Mouse (Mus musculus) heart, embryonic 10.5 days (tissue): ENCODE measurements around the gene BC030867. TPM values are rescaled to one million over a fixed set of nuclear protein-coding genes. Genes with fewer than 3 reads are reported as not detected.

ENCODE experiments used
- DNase-seq: peaks from one replicate; pipeline ENCODE4 v3.0.0-alpha.2; 2017; ENCODE audit warnings: low spot score
- H3K27ac ChIP-seq: fragments of 300-500 bp; sonication (generic); 2 replicates; pipeline ENCODE4 v1.5.1; 2016; ENCODE audit warnings: mild to moderate bottlenecking
- H3K27me3 ChIP-seq: fragments of 300-500 bp; sonication (generic); 2 replicates; pipeline ENCODE4 v1.6.1; 2016; ENCODE audit warnings: mild to moderate bottlenecking; ENCODE audit not compliant: poor library complexity, insufficient read depth, severe bottlenecking
- H3K36me3 ChIP-seq: fragments of 300-500 bp; sonication (generic); 2 replicates; pipeline ENCODE4 v1.6.1; 2016; ENCODE audit warnings: mild to moderate bottlenecking, moderate library complexity
- H3K4me1 ChIP-seq: fragments of 300-500 bp; sonication (generic); 2 replicates; pipeline ENCODE4 v1.6.1; 2016; ENCODE audit warnings: mild to moderate bottlenecking
- H3K4me3 ChIP-seq: fragments of 300-500 bp; sonication (generic); 2 replicates; pipeline ENCODE4 v1.5.1; 2016; ENCODE audit warnings: mild to moderate bottlenecking, moderate library complexity
- H3K9me3 ChIP-seq: fragments of 300-500 bp; sonication (generic); 2 replicates; pipeline ENCODE4 v1.6.1; 2016; ENCODE audit warnings: mild to moderate bottlenecking, moderate library complexity
- WGBS: fragments of 180-500 bp; shearing (Covaris S2); methylation state at CpG from one replicate; pipeline ENCODE4 v1.1.7; 2016; 5-methylcytosine and 5-hydroxymethylcytosine counted together
- microRNA-seq: library from miRNA; unstranded; fragments of <30 nt; microRNA quantifications from one replicate; pipeline ENCODE4, GENCODE M21; 2017
- polyA plus RNA-seq: library from polyadenylated mRNA; unstranded; fragments of >200 nt; fragmentation: Nextera tagmentation; extraction: Ambion mirVana; gene quantifications from 2 replicates; pipeline ENCODE4 v1.2.1, GENCODE M21; 2016

BC030867 gene
- polyA plus RNA-seq, 1 experiment from 2014 or later: 19.4 TPM

- Histone ChIP-seq H3K4me3 (no peak overlapping the region), H3K27me3 (no peaks in the 10 kb centered on the region), H3K27ac (no peak overlapping the region), H3K9me3 (no peaks in the 10 kb centered on the region), H3K36me3 (peaks cover 69% of the 10 kb centered on the region), H3K4me1 (peaks cover 34% of the 10 kb centered on the region)
- peak; percentile 70 for DNase-seq
- 80% methylated on average over 9 of the region's 9 CpGs for WGBS
These were observed 59.4 kb downstream of the BC030867 start for GRCm38 (mm10) chr11:102308104-102308503.

DNA sequence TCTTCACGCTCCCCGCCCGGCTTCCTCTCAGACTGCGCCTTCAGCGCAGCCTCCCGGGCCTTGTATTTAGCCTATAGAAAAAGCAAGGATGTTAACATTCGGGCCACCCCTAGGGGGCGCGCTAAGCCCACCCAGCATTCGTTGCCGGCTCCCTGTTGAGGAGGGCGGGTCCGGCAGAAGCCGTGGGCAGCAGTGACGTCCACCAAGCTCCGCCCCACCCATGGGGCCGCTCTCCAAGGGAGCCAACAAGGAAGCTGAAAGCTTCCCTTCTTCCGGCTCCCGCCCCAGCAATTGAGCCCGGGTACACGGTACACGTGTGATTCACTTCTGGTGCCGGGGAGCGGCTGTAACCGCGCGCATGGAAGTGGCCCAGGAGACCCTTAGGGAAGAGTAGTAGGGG is 60.3 kb downstream of the BC030867 start:
- peak; percentile 99 for DNase-seq
- under 1% methylated on average over 27 of the region's 27 CpGs for WGBS
- H3K9me3 ChIP-seq: no peaks in the 10 kb centered on the region
- H3K27ac ChIP-seq: peak overlapping the region; percentile 81
- H3K4me3 ChIP-seq: peak overlapping the region; percentile 63
- no peaks in the 10 kb centered on the region for H3K27me3 ChIP-seq
- H3K36me3 ChIP-seq: peaks cover 78% of the 10 kb centered on the region
- H3K4me1 ChIP-seq: peaks cover 37% of the 10 kb centered on the region

DNA sequence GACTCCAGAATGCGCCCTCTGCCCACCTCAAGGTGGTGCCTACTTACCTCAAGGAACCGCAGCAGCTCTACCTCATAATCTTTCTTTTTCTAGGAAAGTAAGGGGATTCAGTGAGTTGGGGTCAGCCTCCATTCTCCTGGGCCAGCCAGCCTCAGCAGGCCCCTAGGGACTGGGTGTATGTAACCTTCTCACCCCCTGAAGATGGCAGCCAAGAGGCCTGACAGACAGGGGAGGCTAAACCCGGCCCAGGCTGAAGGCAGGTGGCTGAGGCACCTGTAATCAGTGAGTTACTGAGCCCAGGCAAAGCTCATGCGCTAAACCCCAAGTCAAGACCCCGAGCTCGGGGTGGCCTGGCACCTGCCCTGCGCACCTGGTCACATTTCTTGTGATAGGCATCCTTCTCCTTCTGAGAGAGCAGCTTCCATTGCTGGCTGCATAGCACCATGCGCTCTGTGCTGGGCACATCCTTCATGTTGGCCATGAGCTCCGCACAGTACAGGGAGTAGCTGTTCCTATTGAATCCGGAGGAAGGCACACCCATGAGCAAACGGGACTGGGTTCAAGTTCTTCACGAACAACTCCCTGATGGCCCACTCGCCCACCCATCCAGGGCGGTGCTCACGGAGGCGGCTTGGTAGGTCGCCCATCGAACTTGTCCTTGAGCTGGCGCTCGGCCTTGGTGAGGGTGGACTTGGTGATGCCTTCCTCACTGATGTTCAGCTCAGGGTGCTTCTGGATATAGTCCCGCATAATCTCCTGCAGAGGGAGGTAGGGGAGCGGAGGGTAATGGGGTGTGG is 61.3 kb downstream of the BC030867 start:
- DNase-seq: peak; percentile 75
- Histone ChIP-seq H3K9me3 (no peaks in the 10 kb centered on the region), H3K36me3 (peaks cover 88% of the 10 kb centered on the region), H3K27me3 (no peaks in the 10 kb centered on the region), H3K4me1 (peaks cover 37% of the 10 kb centered on the region), H3K27ac (peak overlapping the region; percentile 81), H3K4me3 (peak overlapping the region; percentile 63)
- WGBS: 86% methylated on average over 22 of the region's 22 CpGs

- H3K27me3 ChIP-seq: no peaks in the 10 kb centered on the region
- 42% methylated on average over 38 of the region's 38 CpGs for WGBS
- peak overlapping the region; percentile 33 for H3K4me3 ChIP-seq
- no peaks in the 10 kb centered on the region for H3K9me3 ChIP-seq
- peak; percentile 76 for DNase-seq
- H3K4me1 ChIP-seq: peaks cover 45% of the 10 kb centered on the region
- H3K27ac ChIP-seq: peak overlapping the region; percentile 60
- H3K36me3 ChIP-seq: peaks cover 82% of the 10 kb centered on the region
These were observed 62.4 kb downstream of the BC030867 start for GRCm38 (mm10) chr11:102310768-102311695.

GRCm38 (mm10) chr11:102311966-102312365 is 63.3 kb downstream of the BC030867 start:
- Histone ChIP-seq H3K36me3 (peaks cover 73% of the 10 kb centered on the region), H3K9me3 (no peaks in the 10 kb centered on the region), H3K4me1 (peaks cover 50% of the 10 kb centered on the region), H3K4me3 (no peak overlapping the region), H3K27ac (no peak overlapping the region), H3K27me3 (no peaks in the 10 kb centered on the region; the same call in 1 of the 2 replicates)
- 82% methylated on average over 4 of the region's 4 CpGs for WGBS
- DNase-seq: peak; percentile 71

DNA sequence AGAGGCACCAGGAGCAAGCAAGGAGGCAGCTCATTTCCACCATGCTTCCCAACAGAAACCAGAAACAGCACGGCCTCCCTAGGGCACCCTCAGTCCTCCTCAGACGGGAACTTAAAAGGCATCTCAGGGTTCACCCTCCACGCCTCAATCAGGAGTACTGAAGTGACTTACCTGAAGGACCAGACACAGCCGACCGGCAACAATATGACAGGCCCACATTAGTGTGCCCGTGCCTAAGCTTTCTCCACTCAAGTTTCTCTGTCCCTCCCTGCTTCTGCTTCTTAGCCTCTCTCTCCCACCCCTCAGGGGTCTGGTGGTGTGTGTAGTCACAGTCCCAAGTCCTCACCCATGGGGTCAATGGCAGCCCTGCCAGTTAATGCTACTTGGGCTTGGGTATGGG is 63.9 kb downstream of the BC030867 start:
- Histone ChIP-seq H3K36me3 (peaks cover 67% of the 10 kb centered on the region), H3K27ac (no peak overlapping the region), H3K4me3 (no peak overlapping the region), H3K4me1 (peaks cover 50% of the 10 kb centered on the region), H3K9me3 (no peaks in the 10 kb centered on the region), H3K27me3 (no peaks in the 10 kb centered on the region; the same call in 1 of the 2 replicates)
- WGBS: 86% methylated on average over 6 of the region's 6 CpGs
- no peak for DNase-seq

DNA sequence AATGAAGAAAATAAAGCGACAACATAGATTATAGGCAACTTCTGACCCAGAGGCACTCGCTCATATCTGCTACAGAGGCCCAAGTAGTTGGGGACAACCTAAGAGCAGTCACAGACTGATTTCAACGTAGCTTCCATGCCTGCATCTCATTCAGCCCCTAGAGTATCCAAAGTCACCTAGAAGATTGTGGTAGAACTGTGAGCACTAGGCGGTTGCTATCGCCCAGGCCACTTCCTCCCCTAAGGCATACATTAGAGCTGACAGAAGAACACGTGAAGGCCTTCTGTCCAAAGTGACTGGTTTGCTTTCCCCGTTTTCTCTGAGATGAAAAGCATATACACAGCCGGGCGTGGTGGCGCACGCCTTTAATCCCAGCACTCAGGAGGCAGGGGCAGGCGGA is 65.6 kb downstream of the BC030867 start:
- H3K4me1 ChIP-seq: peaks cover 43% of the 10 kb centered on the region
- H3K4me3 ChIP-seq: no peak overlapping the region
- 89% methylated on average over 12 of the region's 12 CpGs for WGBS
- no peaks in the 10 kb centered on the region; the same call in 1 of the 2 replicates for H3K27me3 ChIP-seq
- H3K36me3 ChIP-seq: peaks cover 56% of the 10 kb centered on the region
- H3K27ac ChIP-seq: no peak overlapping the region
- no peaks in the 10 kb centered on the region for H3K9me3 ChIP-seq
- no peak for DNase-seq

Small RNAs within 50 kb of the gene (microRNA-seq; reads per million reads assigned to microRNA genes)
- gene Mir8101: 0.76 reads per million

Other genes with a start within 250 kb of the BC030867 start
- gene Mpp3, start 220.4 kb upstream of the BC030867 start, polyA plus RNA-seq: 3.4 and 5.1 TPM in 2 replicates
- gene Cd300lg, start 207.4 kb upstream of the BC030867 start, polyA plus RNA-seq: 0.83 and 0.94 TPM in 2 replicates
- 19.0 and 20.1 TPM in 2 replicates for gene Mpp2, start 160.4 kb upstream of the BC030867 start, polyA plus RNA-seq
- not detected in 2 replicates for gene Ppy, start 147.6 kb upstream of the BC030867 start, polyA plus RNA-seq
- 3.0 TPM in 1 of 2 replicates, not detected in the other for gene Pyy, start 141.1 kb upstream of the BC030867 start, polyA plus RNA-seq
- gene Nags, start 103.4 kb upstream of the BC030867 start, polyA plus RNA-seq: 0.25 and 1.3 TPM in 2 replicates
- gene Tmem101, start 92.5 kb upstream of the BC030867 start, polyA plus RNA-seq: 40.8 and 44.6 TPM in 2 replicates
- gene Lsm12, start 63.6 kb upstream of the BC030867 start, polyA plus RNA-seq: 90.9 and 108 TPM in 2 replicates
- 35.0 and 40.9 TPM in 2 replicates for gene G6pc3, start 59.3 kb upstream of the BC030867 start, polyA plus RNA-seq
- 84.9 and 103 TPM in 2 replicates for gene Hdac5, start 18.7 kb upstream of the BC030867 start, polyA plus RNA-seq
- gene Asb16, start 19.9 kb downstream of the BC030867 start, polyA plus RNA-seq: 0.06 and 0.08 TPM in 2 replicates
- 40.1 and 41.8 TPM in 2 replicates for gene Tmub2, start 36.0 kb downstream of the BC030867 start, polyA plus RNA-seq
- 9.1 and 14.3 TPM in 2 replicates for gene Atxn7l3, start 47.7 kb downstream of the BC030867 start, polyA plus RNA-seq
- gene Ubtf, start 70.9 kb downstream of the BC030867 start, polyA plus RNA-seq: 60.4 and 75.4 TPM in 2 replicates
- gene Slc4a1, start 117.3 kb downstream of the BC030867 start, polyA plus RNA-seq: 88.9 and 128 TPM in 2 replicates
- gene Rundc3a, start 144.5 kb downstream of the BC030867 start, polyA plus RNA-seq: 0.74 and 1.8 TPM in 2 replicates
- gene Slc25a39, start 159.1 kb downstream of the BC030867 start, polyA plus RNA-seq: 313 and 314 TPM in 2 replicates
- 109 and 151 TPM in 2 replicates for gene Grn, start 181.4 kb downstream of the BC030867 start, polyA plus RNA-seq
- gene Fam171a2, start 198.8 kb downstream of the BC030867 start, polyA plus RNA-seq: 1.7 and 3.6 TPM in 2 replicates
- gene Itga2b, start 221.2 kb downstream of the BC030867 start, polyA plus RNA-seq: 13.2 and 19.5 TPM in 2 replicates